Mouse (Mus musculus): ENCODE measurements at regions not wholly inside any gene's neighbourhood (a gene's known extent, or its start where the extent isn't known, plus 50 kb on each side); places are given as distances from the start of the nearest gene placed in this dataset.

DNA sequence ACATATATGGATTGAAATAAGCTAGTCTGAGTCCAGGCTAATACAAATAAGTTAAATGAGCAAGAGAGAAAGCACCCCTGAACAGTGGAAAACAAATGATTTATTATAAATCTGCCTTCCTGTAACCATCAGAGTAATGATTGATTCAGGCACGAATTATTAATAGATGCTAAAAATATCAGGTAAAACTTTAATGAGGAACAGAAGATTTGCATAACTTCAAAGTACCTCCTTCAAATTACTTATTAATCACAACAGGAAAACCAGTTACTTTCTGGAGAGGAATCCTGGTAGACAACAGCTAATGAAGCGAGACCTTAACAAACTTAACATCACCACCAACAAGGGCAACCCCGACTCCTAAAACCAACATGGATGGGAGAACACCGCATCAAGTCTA, 423.9 kb downstream of the Cntnap4 start:
- TF ChIP-seq CTCF (IDR thresholded peaks at IDR 0.05; ENCODE audit: low read depth, low read length), result no peak
- TF ChIP-seq POLR2A (IDR thresholded peaks at IDR 0.05; ENCODE audit: insufficient read depth, low read length), result no peak
